Mouse (Mus musculus): ENCODE data around the gene Adamts20. TPM values are rescaled to one million over a fixed set of nuclear protein-coding genes. Genes with fewer than 3 reads are reported as not detected.
"Not testable (repeated sequence)": the region's sequence is repeated elsewhere in the genome, so short reads cannot be mapped to it uniquely, and the experiment has no call there.

The Adamts20 gene
- polyA plus RNA-seq, 1 experiment from 2014 or later = 3.5 TPM

DNA sequence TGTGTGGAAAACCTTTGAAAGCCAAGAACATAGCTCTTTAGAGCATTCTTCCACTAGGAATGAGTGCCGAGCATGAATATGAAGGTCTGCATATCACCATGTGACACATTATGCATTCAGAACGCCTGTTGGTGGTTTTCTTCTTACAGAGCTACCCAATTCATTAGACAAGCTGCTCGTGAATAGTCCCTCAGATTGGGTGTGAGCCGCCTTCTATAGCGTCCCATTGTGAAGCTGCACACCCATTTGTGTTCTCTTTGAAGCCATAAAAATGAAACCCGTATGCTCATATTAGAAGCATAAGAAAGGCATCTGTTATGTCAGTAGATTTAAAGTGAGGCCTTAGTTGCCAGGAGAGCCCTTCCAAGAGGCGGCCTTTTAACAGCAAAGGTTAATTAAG lies 72.5 kb downstream of the Adamts20 start:
- no peaks in the 10 kb centered on the region for H3K9me3 ChIP-seq (replicated peaks)
- no peak overlapping the region for H3K27ac ChIP-seq (replicated peaks)
- H3K27me3 ChIP-seq (ENCODE audit: low read depth, poor library complexity, severe bottlenecking) = no peaks in the 10 kb centered on the region
- no peaks in the 10 kb centered on the region for H3K4me1 ChIP-seq
- peaks cover 4% of the 10 kb centered on the region; the same call in 1 of the 2 replicates for H3K36me3 ChIP-seq
- H3K4me3 ChIP-seq = no peak overlapping the region
- WGBS = 76% methylated on average over 7 of the region's 7 CpGs
- DNase-seq (ENCODE audit: low spot score) = no peak

DNA sequence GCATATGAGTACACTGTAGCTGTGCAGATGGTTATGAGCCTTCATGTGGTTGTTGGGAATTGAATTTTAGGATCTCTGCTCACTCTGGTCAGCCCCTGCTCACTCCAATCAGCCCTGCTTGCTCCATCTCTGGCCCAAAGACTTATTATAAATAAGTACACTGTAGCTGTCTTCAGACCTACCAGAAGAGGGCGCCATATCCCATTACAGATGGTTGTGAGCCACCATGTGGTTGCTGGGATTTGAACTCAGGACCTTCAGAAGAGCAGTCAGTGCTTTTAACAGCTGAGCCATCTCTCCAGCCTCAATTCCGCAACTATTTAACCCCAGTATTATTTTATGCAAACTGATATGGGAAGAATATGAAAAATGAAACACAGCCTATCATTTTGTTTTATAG lies 75.1 kb downstream of the Adamts20 start:
- not testable (repeated sequence) for H3K27me3 ChIP-seq (ENCODE audit: low read depth, poor library complexity, severe bottlenecking); H3K36me3 ChIP-seq; H3K27ac ChIP-seq (replicated peaks); H3K4me3 ChIP-seq; DNase-seq (ENCODE audit: low spot score); H3K4me1 ChIP-seq; H3K9me3 ChIP-seq (replicated peaks)
- WGBS = 64% methylated on average over 2 of the region's 2 CpGs

DNA sequence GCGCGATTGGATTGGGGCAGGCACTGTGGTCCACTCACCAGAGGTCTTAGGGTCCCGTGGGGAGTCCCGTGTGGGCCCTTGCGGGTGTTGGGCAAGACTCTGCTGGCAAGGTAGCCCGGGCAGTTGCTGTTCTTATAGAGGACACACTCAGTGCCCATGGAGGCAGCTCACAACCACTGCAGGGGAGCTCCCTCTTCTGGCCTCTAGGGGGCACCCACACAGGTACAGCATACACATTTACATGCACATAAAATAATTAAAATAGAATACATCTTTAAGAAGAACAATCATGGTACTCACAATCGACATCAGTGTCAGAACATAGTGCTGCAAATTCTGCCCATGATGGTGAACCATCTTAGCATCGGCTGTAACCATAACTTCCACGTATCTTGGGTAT lies 85.8 kb downstream of the Adamts20 start:
- no peaks in the 10 kb centered on the region for H3K4me1 ChIP-seq
- no peaks in the 10 kb centered on the region for H3K27me3 ChIP-seq (ENCODE audit: low read depth, poor library complexity, severe bottlenecking)
- WGBS = 97% methylated on average over 7 of the region's 9 CpGs
- no peak overlapping the region for H3K27ac ChIP-seq (replicated peaks)
- H3K9me3 ChIP-seq (replicated peaks) = no peaks in the 10 kb centered on the region
- H3K36me3 ChIP-seq = peaks cover 7% of the 10 kb centered on the region
- no peak overlapping the region for H3K4me3 ChIP-seq
- no peak for DNase-seq (ENCODE audit: low spot score)

DNA sequence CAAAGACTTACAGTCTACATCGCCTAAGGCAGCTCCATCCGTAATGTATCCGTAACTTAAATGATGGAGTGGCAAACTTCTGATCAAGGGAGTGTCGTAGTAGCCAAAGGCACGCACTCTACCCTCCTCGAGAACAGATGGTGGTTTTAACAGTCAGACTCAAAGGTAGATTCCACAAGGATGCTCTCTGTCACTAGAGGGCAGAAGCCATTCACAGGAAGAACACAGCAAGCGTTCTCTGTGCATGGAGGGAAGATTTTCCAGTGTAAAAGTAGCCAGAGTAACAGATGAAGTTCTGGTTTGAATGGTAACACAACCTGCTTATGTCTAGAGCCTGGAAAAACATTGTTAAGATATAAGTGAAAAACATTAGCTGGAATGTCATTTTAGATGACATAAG lies 92.7 kb downstream of the Adamts20 start:
- H3K27me3 ChIP-seq (ENCODE audit: low read depth, poor library complexity, severe bottlenecking) = no peaks in the 10 kb centered on the region
- no peak overlapping the region for H3K4me3 ChIP-seq
- peaks cover 5% of the 10 kb centered on the region; the same call in 1 of the 2 replicates for H3K36me3 ChIP-seq
- WGBS = 88% methylated on average over 7 of the region's 7 CpGs
- no peak overlapping the region for H3K27ac ChIP-seq (replicated peaks)
- no peak for DNase-seq (ENCODE audit: low spot score)
- no peaks in the 10 kb centered on the region for H3K9me3 ChIP-seq (replicated peaks)
- no peaks in the 10 kb centered on the region for H3K4me1 ChIP-seq

DNA sequence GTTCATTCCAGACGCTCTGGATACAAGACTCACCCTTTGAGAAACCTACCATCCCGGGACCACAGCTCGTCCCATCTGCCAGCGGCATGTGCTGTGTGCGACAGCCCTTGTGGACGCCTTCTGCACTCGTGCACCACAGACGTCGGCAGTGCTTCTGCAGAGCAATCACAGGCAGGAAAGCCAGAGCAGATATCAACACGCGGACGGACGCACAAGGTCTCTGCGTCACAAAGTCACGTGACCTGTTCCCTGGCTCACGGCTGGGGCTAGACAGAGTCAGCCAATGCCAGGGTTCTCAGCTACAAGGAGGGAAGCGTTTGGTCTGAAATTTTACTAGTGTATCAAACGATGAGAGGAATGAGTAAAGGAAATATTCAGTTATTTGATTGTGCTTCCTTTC lies 116.2 kb downstream of the Adamts20 start:
- no peak overlapping the region for H3K4me3 ChIP-seq
- no peak overlapping the region for H3K27ac ChIP-seq (replicated peaks)
- H3K4me1 ChIP-seq = no peaks in the 10 kb centered on the region
- H3K27me3 ChIP-seq (ENCODE audit: low read depth, poor library complexity, severe bottlenecking) = no peaks in the 10 kb centered on the region
- 93% methylated on average over 18 of the region's 18 CpGs for WGBS
- no peak for DNase-seq (ENCODE audit: low spot score)
- H3K9me3 ChIP-seq (replicated peaks) = no peaks in the 10 kb centered on the region; the same call in 1 of the 2 replicates
- peaks cover 54% of the 10 kb centered on the region for H3K36me3 ChIP-seq

DNA sequence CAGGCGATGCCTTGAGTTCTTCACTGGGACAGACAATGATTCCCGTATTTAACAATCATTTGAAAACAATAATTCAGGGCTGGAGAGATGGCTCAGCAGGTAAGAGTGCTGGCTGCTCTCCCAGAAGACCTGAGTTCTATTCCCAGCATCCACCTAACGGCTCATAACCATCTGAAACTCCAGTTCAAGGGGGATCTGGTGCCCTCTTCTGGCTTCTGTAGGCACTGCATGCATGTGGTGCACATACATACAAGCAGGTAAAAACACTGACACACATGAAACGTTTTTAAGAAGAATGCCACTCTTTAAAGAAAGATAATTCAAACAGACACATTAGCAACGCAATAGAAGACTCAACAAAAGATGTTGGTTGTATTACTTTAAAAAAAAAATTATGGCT lies 120.9 kb downstream of the Adamts20 start:
- DNase-seq (ENCODE audit: low spot score) = no peak

DNA sequence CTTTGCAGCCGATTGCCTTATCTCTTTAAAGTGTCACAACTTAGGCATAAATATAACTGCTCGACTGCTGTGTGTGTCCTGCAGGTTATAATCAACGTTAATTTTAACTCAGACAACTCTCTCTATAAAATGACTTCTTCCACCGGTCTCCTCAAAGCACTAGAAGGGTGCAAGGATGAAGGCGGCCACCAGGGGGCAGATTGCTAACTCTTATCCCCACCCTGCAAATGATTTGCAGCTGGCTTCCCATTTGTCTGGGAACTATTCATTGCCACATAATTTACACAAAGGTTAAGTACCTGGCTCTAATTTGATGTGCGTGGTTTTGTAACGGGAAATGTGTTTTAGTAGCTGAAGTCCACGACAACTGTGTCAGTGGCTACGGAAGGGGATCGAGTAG lies 122.9 kb downstream of the Adamts20 start:
- Histone ChIP-seq H3K27me3 (ENCODE audit: low read depth, poor library complexity, severe bottlenecking) (no peaks in the 10 kb centered on the region), H3K4me1 (no peaks in the 10 kb centered on the region), H3K9me3 (replicated peaks) (no peaks in the 10 kb centered on the region; the same call in 1 of the 2 replicates), H3K4me3 (no peak overlapping the region), H3K36me3 (peaks cover 42% of the 10 kb centered on the region), H3K27ac (replicated peaks) (no peak overlapping the region)
- WGBS = 70% methylated on average over 10 of the region's 10 CpGs
- DNase-seq (ENCODE audit: low spot score) = peak; percentile 55

More for the DNA sequence above, 120.9 kb downstream of the Adamts20 start:
- Histone ChIP-seq H3K36me3 (peaks cover 36% of the 10 kb centered on the region), H3K27me3 (ENCODE audit: low read depth, poor library complexity, severe bottlenecking) (no peaks in the 10 kb centered on the region), H3K4me1 (no peaks in the 10 kb centered on the region), H3K9me3 (replicated peaks) (no peaks in the 10 kb centered on the region; the same call in 1 of the 2 replicates), H3K27ac (replicated peaks) (no peak overlapping the region), H3K4me3 (no peak overlapping the region)
- WGBS = 90% methylated on average over 5 of the region's 5 CpGs

DNA sequence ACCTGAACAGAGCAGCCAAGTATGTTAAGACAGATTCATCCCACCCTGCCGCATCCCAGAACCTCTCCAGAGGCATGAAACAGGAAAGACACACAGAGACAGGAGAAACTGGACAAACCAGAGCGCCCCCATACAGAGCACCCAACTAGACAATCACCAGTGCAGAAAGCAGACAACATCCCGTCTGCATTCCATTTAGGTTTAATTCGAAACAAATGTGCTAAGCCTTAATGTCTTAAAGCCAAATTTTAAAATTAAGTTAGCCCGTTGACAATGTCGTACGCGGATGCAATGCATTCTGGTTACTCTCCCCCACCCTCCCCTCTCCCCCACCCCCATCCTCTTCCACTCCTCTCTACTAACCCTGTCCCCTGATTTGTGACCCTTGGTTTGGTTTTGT lies 126.2 kb downstream of the Adamts20 start:
- Histone ChIP-seq H3K9me3 (replicated peaks) (no peaks in the 10 kb centered on the region; the same call in 1 of the 2 replicates), H3K36me3 (peaks cover 23% of the 10 kb centered on the region), H3K4me1 (no peaks in the 10 kb centered on the region), H3K27me3 (ENCODE audit: low read depth, poor library complexity, severe bottlenecking) (no peaks in the 10 kb centered on the region), H3K4me3 (no peak overlapping the region), H3K27ac (replicated peaks) (no peak overlapping the region)
- 86% methylated on average over 8 of the region's 8 CpGs for WGBS
- DNase-seq (ENCODE audit: low spot score) = no peak

DNA sequence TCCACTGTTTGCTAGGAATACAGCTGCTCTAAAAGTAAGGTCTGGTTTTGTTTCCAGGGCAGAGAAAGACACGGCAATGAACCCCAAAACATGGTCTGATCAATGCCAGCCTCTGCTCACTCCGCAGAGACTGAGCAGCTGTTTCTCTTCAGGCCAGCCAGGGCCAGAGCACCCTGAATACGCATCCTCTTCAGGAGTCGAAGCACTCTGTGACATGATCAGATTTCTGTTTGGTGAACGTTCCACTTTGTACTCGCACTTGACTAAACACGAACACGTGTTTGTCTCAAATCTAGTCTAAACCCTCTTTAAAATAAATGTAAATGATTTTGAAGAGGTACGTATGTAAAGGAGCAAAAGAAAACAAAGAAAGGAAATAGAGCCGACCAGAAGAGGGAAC lies 130.6 kb downstream of the Adamts20 start:
- no peak overlapping the region for H3K4me3 ChIP-seq
- H3K27me3 ChIP-seq (ENCODE audit: low read depth, poor library complexity, severe bottlenecking) = no peaks in the 10 kb centered on the region
- WGBS = 77% methylated on average over 10 of the region's 10 CpGs
- no peaks in the 10 kb centered on the region for H3K4me1 ChIP-seq
- H3K36me3 ChIP-seq = peaks cover 21% of the 10 kb centered on the region; the same call in 1 of the 2 replicates
- H3K27ac ChIP-seq (replicated peaks) = no peak overlapping the region
- no peaks in the 10 kb centered on the region for H3K9me3 ChIP-seq (replicated peaks)
- DNase-seq (ENCODE audit: low spot score) = no peak

DNA sequence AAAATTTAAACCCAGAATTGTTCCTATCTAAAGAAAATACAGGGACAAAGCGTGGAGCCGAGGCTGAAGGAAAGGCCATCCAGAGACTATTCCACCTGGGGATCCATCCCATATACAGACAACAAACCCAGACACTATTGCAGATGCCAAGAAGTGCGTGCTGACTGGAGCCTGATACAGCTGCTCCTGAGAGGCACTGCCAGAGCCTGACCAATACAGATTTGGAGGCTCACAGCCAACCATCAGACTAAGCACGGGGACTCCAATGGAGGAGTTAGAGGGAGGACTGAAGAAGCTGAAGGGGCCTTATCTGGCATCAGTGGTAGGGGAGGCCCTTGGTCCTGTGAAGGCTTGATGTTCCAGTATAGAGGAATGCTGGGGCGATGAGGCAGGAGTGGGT lies 138.6 kb downstream of the Adamts20 start:
- Histone ChIP-seq H3K27me3 (ENCODE audit: low read depth, poor library complexity, severe bottlenecking) (no peaks in the 10 kb centered on the region), H3K27ac (replicated peaks) (no peak overlapping the region), H3K4me3 (no peak overlapping the region), H3K4me1 (no peaks in the 10 kb centered on the region), H3K9me3 (replicated peaks) (no peaks in the 10 kb centered on the region), H3K36me3 (peaks cover 37% of the 10 kb centered on the region)
- WGBS = 91% methylated on average over 5 of the region's 5 CpGs
- DNase-seq (ENCODE audit: low spot score) = no peak

DNA sequence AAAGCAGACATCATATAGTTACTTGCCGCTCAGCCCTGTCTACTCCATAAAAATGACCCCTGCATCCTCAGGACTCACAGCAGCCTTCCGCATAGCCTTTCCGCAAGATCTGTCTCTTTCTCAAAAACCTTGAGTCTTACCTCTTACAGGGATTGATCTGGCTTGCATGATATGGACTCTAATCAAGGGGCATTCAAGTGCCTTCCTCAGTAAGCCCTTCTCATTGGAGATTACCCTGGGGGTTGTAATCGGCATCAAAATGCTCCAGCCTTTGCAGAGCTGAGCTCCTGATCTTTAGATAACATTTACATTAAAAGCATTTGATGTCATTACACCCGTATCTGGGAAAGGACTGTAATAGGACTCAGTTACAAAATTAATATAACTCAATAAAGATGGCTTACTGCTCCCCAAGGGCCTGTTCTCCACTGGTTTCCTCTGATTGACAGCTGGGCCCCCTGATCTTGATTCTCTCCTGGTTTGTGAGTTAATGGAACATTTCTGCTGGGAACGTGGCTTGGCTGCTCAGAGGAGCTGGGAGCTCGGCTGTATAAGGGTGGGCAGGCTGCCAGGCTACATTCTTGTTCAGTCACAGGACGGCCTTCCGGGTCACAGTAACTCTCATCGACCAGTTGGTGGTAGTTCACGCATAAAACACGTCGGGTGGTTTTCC lies 139.6 kb downstream of the Adamts20 start:
- Histone ChIP-seq H3K36me3 (peaks cover 37% of the 10 kb centered on the region), H3K27me3 (ENCODE audit: low read depth, poor library complexity, severe bottlenecking) (no peaks in the 10 kb centered on the region), H3K27ac (replicated peaks) (no peak overlapping the region), H3K4me1 (no peaks in the 10 kb centered on the region), H3K4me3 (no peak overlapping the region), H3K9me3 (replicated peaks) (no peaks in the 10 kb centered on the region)
- WGBS = 87% methylated on average over 13 of the region's 13 CpGs
- no peak for DNase-seq (ENCODE audit: low spot score)

DNA sequence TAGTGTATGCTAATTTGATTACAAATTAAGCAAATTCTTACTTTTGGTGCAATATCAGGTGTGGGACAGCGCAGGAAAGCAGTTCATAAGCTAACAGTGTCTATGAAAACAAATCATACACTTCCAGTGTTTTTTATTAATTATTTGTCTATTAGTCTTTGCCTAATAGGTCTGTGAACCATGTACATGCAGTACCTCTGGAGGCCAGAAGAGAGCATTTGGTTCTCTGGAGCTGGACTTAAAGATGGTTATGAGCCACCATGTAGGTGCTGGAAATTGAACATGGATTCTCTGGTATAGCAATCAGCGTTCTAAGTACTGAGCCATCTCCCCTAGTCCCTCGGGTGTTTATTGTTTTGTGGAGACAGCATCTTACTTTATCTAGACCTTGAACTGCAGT lies 149.0 kb downstream of the Adamts20 start:
- H3K27me3 ChIP-seq (ENCODE audit: low read depth, poor library complexity, severe bottlenecking) = no peaks in the 10 kb centered on the region
- H3K27ac ChIP-seq (replicated peaks) = no peak overlapping the region
- no peak overlapping the region for H3K4me3 ChIP-seq
- no peaks in the 10 kb centered on the region for H3K36me3 ChIP-seq
- no peak for DNase-seq (ENCODE audit: low spot score)
- H3K9me3 ChIP-seq (replicated peaks) = no peaks in the 10 kb centered on the region
- WGBS = 92% methylated on average over 3 of the region's 3 CpGs
- no peaks in the 10 kb centered on the region for H3K4me1 ChIP-seq

DNA sequence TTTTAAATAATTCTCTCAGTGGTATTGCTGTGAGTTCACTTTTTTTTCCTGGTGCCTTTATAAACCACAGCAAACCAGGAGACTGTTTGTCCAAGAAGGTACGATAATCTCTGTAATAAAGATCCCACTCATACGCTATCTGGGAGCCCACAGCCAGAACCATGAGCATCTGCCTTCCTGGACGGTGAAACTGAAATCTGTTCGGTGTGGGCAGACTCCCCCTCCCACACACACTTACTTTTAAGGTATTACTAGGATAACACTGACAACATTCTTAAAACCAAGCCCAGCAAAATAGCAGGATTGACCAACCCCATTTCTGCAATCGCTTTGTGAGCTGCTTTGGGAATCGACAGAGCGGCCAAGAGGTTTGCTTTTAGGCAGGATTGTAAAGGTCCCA lies 155.5 kb downstream of the Adamts20 start:
- Histone ChIP-seq H3K27ac (replicated peaks) (no peak overlapping the region), H3K4me3 (no peak overlapping the region), H3K27me3 (ENCODE audit: low read depth, poor library complexity, severe bottlenecking) (no peaks in the 10 kb centered on the region), H3K36me3 (no peaks in the 10 kb centered on the region), H3K4me1 (no peaks in the 10 kb centered on the region), H3K9me3 (replicated peaks) (no peaks in the 10 kb centered on the region)
- 92% methylated on average over 7 of the region's 7 CpGs for WGBS
- no peak for DNase-seq (ENCODE audit: low spot score)

DNA sequence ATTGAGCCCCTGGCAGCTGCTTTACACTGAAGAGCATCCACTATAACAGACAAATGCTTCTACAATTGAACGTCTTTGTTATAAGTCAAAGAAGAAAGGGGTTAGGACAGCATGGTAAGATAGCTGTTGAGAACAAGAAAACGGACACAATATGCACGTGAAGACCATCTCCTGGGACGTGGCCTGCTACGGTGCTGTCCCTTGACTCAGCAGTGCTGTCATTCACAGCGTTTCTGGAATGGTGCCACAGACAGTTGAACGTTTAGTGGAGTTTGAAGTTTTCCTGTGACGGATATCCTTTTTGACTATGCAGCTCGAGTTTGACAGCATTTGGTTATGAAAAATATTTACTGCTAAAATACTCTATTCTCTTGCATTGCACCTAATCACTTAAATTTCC lies 157.3 kb downstream of the Adamts20 start:
- Histone ChIP-seq H3K27me3 (ENCODE audit: low read depth, poor library complexity, severe bottlenecking) (no peaks in the 10 kb centered on the region), H3K4me1 (no peaks in the 10 kb centered on the region), H3K27ac (replicated peaks) (no peak overlapping the region), H3K4me3 (no peak overlapping the region), H3K36me3 (no peaks in the 10 kb centered on the region), H3K9me3 (replicated peaks) (no peaks in the 10 kb centered on the region)
- 87% methylated on average over 9 of the region's 9 CpGs for WGBS
- no peak for DNase-seq (ENCODE audit: low spot score)

Data from midbrain, embryonic 10.5 days (tissue).